Mouse (Mus musculus) lung, postnatal 10 days (tissue): Measurements from ENCODE around the gene Vezt.

Experiments
- DNase-seq: peaks from one replicate; pipeline ENCODE4 v3.0.0; 2021

The Vezt gene

DNA sequence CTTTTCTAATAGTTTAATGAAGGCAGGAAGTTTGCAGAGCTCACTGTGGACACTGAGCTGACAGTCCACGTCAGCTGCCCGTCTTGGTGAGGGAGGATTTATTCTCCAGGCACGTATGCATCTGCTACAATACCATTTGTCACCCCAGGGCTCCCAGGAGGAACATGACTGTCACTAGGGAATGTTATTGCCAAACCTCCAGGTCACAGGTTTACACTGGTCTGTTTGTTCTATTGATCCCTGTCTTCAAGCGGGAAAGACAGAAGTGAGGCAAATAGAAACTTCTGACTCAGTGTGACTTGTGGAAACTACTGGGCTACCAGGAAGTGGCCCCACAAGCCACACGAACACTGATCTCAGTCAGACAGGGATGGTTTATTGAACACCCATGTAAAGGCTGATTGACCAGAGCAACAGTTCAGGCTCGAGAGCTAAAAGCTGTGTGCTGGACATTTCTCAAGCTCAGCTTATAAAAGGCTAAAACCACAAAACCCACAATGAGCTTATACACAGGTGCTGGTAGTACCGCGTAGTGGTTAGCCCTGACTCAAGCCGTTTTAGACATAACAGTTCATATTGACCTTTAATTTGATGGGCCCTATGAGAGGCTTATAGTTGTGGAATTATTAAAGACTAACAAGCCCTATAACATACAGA is 89.6 kb downstream of the Vezt start:
- DNase-seq = no peak

DNA sequence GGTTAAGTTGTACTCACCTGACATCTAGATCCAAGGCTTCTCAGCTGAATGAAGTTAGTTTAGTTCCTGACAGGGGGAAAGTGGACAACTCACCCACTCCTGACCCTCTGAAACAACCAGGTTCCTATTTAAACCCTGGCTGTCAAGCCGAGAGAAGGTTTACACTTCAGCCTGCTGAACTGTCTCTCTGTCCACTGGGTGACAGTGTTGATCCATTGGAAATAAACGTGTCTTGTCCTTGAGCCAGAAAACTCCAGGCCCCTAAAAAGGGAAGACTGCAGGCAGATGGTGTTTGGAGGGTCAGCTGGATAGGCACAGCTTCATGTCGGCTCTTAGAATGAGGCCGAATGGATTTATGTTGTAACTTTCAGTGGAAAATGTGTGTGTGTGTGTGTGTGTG is 90.3 kb downstream of the Vezt start:
- peak; percentile 70 for DNase-seq

- peak; percentile 23 for DNase-seq
These were observed 91.4 kb downstream of the Vezt start for GRCm38 (mm10) chr10:93944241-93944640.

DNA sequence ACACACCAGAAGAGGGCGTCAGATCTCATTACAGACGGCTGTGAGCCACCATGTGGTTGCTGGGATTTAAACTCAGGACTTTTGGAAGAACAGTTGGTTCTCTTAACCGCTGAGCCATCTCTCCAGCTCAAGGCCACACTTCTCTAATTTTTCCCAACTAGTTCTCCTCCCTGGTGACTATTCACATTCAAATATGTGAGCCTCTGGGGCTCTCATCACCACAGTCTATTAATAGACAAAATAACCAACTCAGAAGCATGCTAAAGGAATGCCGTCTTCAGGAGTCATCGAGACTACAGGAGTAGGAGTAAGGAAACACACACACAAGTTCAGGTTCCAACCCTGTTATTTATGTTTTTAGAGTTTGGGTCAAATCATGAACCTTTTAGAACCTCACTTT is 95.3 kb downstream of the Vezt start:
- DNase-seq = no peak

DNA sequence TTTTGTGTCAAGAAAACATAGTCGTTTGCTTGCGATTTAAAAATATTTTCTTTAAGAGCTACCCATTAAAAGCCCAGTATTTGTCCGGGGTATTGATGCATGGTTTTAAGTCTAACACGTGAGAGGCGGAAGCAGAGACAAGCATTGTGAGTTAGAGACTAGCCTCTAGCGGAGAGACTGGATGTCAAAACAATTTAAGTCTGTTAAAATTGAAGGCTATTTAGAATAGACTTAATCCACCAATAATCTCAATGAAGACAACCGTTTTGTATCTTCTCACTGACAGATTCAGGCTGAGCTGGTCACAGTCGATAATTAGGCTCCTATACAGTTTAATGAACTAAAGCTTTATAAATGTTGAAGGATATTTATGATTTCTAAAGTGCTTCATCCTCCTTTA is 95.9 kb downstream of the Vezt start:
- no peak for DNase-seq

DNA sequence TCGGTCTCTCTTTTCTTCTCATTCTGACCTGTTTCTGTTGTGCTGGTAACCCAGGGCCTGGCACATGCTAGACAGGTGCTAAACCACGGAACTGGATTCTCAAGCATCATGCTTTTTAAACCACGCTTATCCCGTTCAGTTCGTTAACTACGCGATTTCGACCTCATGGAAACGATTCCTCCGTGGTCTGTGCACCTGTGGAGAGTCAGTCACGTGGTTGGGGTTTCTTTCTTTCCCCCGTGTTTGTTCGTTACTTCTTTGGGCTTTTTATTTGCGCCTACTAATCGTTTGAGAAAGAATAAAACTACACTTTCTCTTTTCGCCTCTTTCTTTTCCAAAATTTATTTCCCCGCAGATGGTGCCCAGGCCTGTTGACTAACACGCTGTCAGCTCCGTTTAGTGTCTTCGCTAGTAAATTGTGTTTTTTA is 96.8 kb downstream of the Vezt start:
- DNase-seq = no peak

DNA sequence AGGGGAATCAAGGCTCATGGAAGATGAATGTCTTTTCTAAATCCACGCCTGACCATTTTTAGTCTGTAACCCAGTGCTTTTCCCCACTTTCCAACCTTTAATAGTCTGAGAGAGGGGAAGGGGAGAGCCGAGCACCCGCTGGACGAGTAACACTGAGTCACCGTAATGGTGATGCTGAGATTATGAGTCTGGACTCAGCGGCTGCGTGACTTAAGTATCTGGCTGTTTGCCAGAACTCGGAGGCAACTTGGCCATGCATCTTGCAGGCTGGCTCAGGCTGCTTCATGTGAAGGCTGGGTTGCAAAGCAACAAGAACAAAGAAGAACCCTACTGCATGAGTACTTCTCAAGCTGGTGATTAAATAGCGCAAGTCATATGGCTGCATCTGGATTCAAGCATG is 101.6 kb downstream of the Vezt start:
- peak; percentile 76 for DNase-seq

- peak; percentile 23 for DNase-seq
These were observed 102.8 kb downstream of the Vezt start for GRCm38 (mm10) chr10:93932861-93933260.

- DNase-seq = no peak
These were observed 103.6 kb downstream of the Vezt start for GRCm38 (mm10) chr10:93932020-93932419.

DNA sequence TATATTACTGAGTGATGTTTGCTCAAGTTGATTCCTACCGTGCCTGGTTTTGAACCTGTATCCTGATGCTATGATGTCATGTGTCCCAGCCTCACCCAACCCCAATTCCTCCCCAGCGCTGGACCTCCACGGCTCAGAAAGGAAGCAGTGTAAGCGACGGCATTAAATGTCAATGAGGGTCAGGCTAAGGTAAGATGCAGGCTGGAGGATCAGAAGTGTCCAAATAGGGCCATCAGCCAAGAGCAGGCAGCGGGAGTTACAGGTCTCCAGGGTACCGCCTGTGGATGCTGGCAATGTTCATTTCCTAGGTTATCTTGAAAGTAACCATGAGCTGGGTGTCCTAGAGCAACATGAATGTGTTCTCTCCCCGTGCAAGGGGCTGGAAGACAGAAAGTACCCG is 104.2 kb downstream of the Vezt start:
- DNase-seq = no peak

GRCm38 (mm10) chr10:93930236-93930824 is 105.3 kb downstream of the Vezt start:
- no peak for DNase-seq

DNA sequence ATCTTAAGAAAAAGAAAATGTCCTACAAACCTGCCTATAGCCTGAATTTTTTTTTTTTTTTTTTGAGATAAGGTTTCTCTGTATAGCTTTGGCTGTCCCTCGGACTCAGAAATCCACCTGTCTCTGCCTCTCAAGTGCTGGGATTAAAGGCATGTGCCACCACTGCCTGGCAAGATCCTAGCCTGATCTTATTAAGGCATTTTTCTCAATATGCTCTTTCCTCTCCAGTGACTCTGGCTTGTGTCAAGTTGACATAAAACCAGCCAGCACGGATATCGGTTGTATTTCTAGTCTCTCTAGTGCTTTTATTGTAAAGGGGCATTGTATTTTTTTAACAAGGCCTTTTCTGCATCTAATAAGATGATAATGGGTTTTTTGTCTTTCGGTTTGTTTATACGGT is 111.0 kb downstream of the Vezt start:
- no peak for DNase-seq

DNA sequence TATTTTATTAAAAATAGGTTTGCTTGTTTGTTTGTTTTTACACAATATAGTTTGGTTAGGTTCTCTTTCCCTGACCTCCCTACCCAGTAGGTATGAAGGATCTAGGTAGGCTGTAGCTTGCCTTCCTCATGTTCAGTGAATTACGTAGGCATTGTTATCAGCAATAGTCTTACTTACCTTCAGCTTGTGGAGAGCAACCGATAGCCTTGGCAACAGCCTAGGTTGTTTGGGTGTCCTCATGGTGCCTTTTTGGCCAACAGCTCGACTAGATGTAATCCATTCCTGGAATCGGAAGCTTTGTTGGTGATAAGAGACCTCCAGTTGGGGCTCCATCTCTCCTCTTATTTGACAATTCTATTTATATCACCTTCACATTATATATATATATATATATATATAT is 114.5 kb downstream of the Vezt start:
- DNase-seq = no peak

GRCm38 (mm10) chr10:93919227-93919626 is 116.4 kb downstream of the Vezt start:
- DNase-seq = peak; percentile 68

DNA sequence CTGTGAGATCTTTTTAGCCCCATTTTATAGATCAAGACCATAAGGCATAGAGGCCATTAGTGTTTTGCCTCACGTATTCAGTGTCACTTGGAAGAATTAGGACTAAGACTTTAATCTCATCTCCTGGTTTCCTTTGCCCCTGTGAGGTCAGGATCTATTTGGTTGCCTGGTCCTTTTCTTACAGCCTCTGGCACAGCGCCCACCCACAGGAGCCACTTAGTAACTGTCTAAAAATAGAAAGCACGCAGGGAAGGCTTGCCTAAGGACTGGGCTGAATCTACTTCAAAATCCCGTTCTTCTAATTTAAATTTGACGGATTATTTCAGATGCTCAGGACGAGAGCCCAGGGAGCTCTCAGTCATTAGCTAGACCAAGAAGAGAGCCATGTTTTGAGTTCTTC is 116.9 kb downstream of the Vezt start:
- peak; percentile 64 for DNase-seq

GRCm38 (mm10) chr10:93918087-93918486 is 117.5 kb downstream of the Vezt start:
- DNase-seq = no peak

DNA sequence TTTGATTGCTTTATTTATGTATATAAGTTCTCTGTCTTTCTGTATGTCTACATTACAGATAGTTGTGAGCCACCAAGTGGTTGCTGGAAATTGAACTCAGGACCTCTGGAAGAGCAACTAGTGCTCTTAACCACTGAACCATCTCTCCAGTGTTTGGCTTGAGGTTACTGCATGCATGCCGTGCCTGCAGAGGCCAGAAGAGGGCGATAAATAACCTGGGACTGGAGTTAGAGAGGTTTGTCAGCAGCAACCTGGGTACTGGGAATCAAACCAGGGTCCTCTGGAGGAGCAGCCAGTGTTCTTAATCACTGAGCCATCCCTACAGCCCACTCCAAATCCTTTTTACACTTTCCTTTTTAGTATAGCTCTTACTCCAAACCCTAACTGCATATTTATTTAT is 118.8 kb downstream of the Vezt start:
- no peak for DNase-seq

DNA sequence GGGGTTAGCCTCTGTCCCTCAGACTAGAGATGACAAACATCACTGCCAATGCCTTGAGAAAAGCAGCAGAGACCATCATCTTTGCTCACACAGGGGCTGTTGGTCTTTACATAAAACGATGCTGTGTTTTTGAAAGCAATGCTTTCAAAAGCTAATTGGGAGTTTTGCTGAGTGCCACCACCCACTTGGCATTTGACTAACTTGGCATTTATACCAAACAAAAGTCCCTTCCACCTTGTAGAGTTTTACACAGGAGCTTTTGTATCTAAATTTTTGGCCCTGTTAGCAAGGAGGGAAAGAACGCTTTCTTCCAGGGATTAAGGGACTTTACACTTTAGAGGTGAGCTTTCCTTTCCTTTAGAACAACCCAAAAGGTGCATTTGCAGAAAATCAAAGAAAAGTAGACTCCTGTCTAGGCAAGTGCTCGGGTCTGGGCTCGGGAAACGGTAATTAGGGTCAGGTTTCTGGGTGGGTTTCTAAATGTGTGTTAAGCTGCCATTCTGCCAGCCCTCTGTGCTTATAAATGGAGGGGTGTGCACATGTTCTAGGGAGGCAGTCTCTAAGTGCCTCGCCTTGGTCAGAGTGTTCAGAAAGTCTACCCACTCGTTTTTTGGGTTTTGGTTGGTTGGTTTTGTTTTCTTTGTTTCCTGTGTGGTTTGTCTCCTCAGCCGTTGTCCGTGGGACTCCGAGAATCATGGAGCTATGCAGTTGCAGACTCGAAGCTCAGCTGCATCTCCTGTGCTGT is 119.9 kb downstream of the Vezt start:
- DNase-seq = no peak

DNA sequence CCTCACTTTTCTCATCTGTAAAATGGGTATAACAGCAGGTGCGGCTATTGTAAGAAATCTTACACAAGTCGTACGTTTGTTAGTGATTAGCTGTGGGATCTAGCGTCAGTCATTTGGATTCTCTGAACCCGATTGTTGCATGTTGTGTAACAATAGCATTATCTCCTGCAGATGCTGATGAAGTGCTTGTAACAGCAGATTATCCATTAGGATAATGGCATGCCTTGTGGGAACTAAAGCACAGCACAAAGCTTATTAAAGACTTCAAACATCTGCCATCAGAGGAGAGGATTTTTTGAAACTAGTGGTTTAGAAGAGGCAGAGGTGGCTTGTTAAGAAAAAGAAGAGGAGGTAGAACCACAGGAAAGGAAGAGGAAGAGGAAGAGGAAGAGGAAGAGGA is 122.1 kb downstream of the Vezt start:
- DNase-seq = no peak

- no peak for DNase-seq
These were observed 122.7 kb downstream of the Vezt start for GRCm38 (mm10) chr10:93912917-93913316.

DNA sequence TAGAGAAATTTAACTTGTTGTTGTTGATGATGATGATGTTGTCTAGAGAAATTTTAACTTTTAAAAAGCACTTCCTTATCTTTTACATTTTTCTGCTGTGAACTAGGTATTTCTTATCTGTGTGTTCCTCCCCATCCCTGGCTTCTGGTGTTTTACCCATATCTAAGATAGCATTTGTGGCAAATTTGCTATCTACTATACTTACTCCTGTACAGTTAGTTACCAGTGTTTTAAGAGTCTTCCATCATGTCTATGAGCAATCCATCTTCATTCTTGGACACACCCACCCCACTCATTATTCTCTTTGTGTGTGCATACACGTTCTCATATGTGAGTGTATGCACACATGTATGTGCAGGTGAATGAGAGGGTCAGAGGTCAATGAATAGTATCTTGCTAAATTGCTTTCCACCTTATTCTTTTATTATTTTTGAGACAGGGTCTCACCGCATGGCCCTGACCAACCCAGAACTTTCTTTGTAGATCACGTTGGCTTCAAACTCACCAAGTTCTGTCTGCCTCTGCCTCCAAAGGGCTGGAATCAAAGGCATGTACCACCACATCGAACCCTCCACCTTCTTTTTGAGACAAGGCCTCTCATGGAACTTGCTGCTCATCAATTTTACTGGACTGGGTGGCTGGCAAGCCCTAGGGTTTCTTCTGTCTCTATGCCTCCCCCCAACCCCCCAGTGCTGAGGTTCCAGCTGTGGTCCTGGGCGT is 123.3 kb downstream of the Vezt start:
- no peak for DNase-seq

DNA sequence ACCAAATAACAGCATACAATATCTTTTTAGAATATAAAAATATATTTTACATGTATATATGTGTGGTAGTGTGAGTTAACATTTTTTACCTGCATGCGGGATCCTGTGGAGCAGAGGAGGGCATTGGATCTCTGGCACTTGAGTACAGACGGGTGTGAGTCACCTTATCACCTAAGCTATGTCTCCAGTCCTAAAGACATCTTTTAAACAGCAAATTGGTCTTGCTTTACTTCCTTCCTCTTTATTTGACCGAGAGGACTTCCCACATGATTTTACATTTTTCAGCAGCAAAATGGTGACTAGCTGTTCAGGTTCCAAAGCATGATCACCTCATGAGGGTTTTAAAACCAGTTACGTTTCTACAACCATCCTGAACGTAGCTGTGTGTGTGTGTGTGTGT is 124.3 kb downstream of the Vezt start:
- DNase-seq = no peak

DNA sequence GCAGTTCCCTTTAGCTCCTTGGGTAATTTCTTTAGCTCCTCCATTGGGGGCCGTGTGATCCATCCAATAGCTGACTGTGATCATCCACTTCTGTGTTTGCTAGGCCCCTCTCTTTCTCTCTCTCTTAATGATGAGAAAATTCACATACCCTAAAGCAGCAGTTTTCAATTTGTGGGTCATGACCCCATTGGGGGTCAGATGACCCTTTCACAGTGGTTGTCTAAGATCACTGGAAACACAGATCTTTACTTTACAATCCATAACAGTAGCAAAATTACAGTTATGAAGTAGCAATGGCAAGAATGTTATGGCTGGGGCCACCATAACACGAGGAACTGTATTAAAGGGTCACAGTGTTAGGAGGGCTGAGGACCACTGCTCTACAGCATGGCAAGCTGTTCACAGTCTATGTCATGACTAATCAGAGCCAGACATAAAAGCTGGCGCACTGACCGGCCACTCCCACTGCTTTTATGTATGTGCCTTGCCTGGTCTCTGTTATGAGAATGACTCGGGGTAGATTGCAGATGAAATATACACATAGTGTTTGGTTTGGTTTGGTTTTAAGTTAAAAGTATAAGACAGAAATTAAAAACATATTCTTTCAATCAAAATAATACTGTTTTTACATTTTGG is 125.7 kb downstream of the Vezt start:
- no peak for DNase-seq
